In the genomic region with DNA sequence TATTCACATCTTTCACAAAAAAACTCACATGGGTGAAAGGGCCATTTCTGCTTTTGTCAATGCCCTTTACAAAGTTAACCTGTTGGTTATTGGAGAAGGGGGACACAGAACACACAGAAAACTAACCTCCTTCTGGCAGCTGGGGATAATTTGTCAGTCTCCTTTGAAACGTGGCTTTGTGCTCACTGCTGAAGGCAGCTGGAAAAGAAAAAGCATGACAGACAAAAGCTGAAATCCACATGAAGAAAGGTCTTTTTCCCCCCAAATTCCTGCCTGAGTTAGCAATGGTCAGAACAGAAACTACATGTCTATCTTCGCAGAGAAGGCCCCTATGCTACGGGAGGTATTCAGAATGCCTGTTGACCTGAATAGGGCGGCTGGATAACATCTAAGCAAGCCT, we compare ENCODE assay signal across 22 mouse cellular contexts.
A peak's percentile ranks its signal among the peaks of the same experiment; 100 is the strongest.
DNase-seq lines count a peak whose midpoint lies in the region; ATAC-seq and TF ChIP-seq lines count a peak whose summit lies in the region.
"Had no signal": no experiment of that assay in that cellular context is flagged by ENCODE, and none has a peak within 500 bp of the region (broad histone marks: within the 10 kb centered on the region; RNA-seq: fewer than 3 reads in every experiment).

No protein-coding gene starts in this region.

- H3K4me2 ChIP-seq in heart, embryonic 12.5 days: no peak overlapping the region
- no peak overlapping the region for H3K4me2 ChIP-seq in embryonic facial prominence, embryonic 14.5 days (ENCODE audit: low read depth, low read length)
- H3K4me2 ChIP-seq: embryonic facial prominence, embryonic 13.5 days; heart, embryonic 11.5 days; hindbrain, embryonic 15.5 days had no signal

- peaks cover 11% of the 10 kb centered on the region for H3K4me1 ChIP-seq in heart, embryonic 12.5 days (replicated peaks)
- peaks cover 9% of the 10 kb centered on the region; the same call in 1 of the 2 replicates for H3K4me1 ChIP-seq in embryonic facial prominence, embryonic 14.5 days (ENCODE audit: control insufficient read depth, insufficient read depth, low read length)
- H3K4me1 ChIP-seq: hindbrain, embryonic 15.5 days had no signal

- no peaks in the 10 kb centered on the region for H3K9me3 ChIP-seq in heart, embryonic 12.5 days (replicated peaks)
- H3K9me3 ChIP-seq in embryonic facial prominence, embryonic 14.5 days (ENCODE audit: control insufficient read depth, low read length): no peaks in the 10 kb centered on the region
- H3K9me3 ChIP-seq: embryonic facial prominence, embryonic 13.5 days; forebrain, embryonic 10.5 days; hindbrain, embryonic 15.5 days had no signal

- no peaks in the 10 kb centered on the region for H3K27me3 ChIP-seq in heart, embryonic 12.5 days (replicated peaks)
- H3K27me3 ChIP-seq in embryonic facial prominence, embryonic 14.5 days (replicated peaks; ENCODE audit: control insufficient read depth, insufficient read depth, low read length): no peaks in the 10 kb centered on the region
- H3K27me3 ChIP-seq: embryonic facial prominence, embryonic 13.5 days; hindbrain, embryonic 15.5 days had no signal

- TF ChIP-seq CTCF in brain, embryonic 14.5 days (IDR thresholded peaks at IDR 0.05; ENCODE audit: borderline replicate concordance, extremely low read depth, insufficient read depth, insufficient read length): no peak

- no peak overlapping the region for H3K9ac ChIP-seq in heart, embryonic 12.5 days
- H3K9ac ChIP-seq in embryonic facial prominence, embryonic 14.5 days (ENCODE audit: low read depth, low read length): no peak overlapping the region
- H3K9ac ChIP-seq: embryonic facial prominence, embryonic 13.5 days; hindbrain, embryonic 15.5 days had no signal

- H3K27ac ChIP-seq in heart, embryonic 12.5 days (ENCODE audit: poor library complexity, severe bottlenecking): peak overlapping the region; percentile 21; the same call in 1 of the 2 replicates
- H3K27ac ChIP-seq in embryonic facial prominence, embryonic 14.5 days (replicated peaks; ENCODE audit: low read depth, low read length): peak overlapping the region; percentile 44; the same call in 1 of the 2 replicates
- H3K27ac ChIP-seq: embryonic facial prominence, embryonic 13.5 days; forebrain, embryonic 10.5 days; gastrocnemius, adult 2 months; hindbrain, embryonic 15.5 days had no signal

- H3K4me3 ChIP-seq in heart, embryonic 12.5 days: no peak overlapping the region
- no peak overlapping the region for H3K4me3 ChIP-seq in embryonic facial prominence, embryonic 14.5 days (ENCODE audit: low read depth, low read length)
- H3K4me3 ChIP-seq: embryonic facial prominence, embryonic 13.5 days; forebrain, embryonic 10.5 days; gastrocnemius, adult 2 months; hindbrain, embryonic 15.5 days had no signal

- WGBS in heart, embryonic 12.5 days: 53% methylated on average over 4 of the region's 4 CpGs
- 55% methylated on average over 4 of the region's 4 CpGs for WGBS in embryonic facial prominence, embryonic 14.5 days

- no peaks in the 10 kb centered on the region for H3K36me3 ChIP-seq in heart, embryonic 12.5 days
- H3K36me3 ChIP-seq in embryonic facial prominence, embryonic 14.5 days (ENCODE audit: control insufficient read depth, insufficient read depth, low read length): no peaks in the 10 kb centered on the region
- H3K36me3 ChIP-seq: embryonic facial prominence, embryonic 13.5 days; forebrain, embryonic 10.5 days; hindbrain, embryonic 15.5 days had no signal

- intact Hi-C loops in gastrocnemius, postnatal 36 days (cut with DNase I): no loop called here

- no peak for TF ChIP-seq POLR2A in brain, embryonic 14.5 days (IDR thresholded peaks at IDR 0.05; ENCODE audit: borderline replicate concordance, extremely low read depth, insufficient read depth, insufficient read length, poor library complexity, severe bottlenecking)

- ATAC-seq in heart, embryonic 12.5 days (ENCODE audit: insufficient number of reproducible peaks, low FRiP score): no peak
- no peak for ATAC-seq in embryonic facial prominence, embryonic 14.5 days (ENCODE audit: low read depth)
- ATAC-seq in erythroid progenitor cell, adult 5-6 weeks (replicated peaks; ENCODE audit: low FRiP score, poor library complexity, severe bottlenecking): no peak
- ATAC-seq: intestine, embryonic 16.5 days had no signal

- DNase-seq in heart, adult 11 months: no peak
- DNase-seq in brain, embryonic 14.5 days (ENCODE audit: low read depth): peak; percentile 62
- peak; percentile 35 for DNase-seq in embryo, embryonic 10.5 days (ENCODE audit: low spot score)
- no peak for DNase-seq in embryonic facial prominence, embryonic 14.5 days (ENCODE audit: low spot score)
- no peak for DNase-seq in gastrocnemius, postnatal 36 days
- DNase-seq: adrenal gland, adult 8-10 months; adrenal gland, postnatal 36 days; cerebellum, adult 11 months; cerebellum, adult 8-10 months; cerebellum, postnatal 14 days; gastrocnemius, adult 2 months; gastrocnemius, postnatal 25 days; heart, adult 18-20 months; heart, postnatal 36 days; kidney, adult 2 months had no signal

Comparison
In these comparisons a context has a peak if more than half of its experiments do, and no peak if none do; other contexts are left out.
1. DNase-seq: peak in brain, embryonic 14.5 days (single experiment) and embryo, embryonic 10.5 days (single experiment); none in heart, adult 11 months (single experiment), embryonic facial prominence, embryonic 14.5 days (single experiment) and gastrocnemius, postnatal 36 days (0 of 2).